Mouse (Mus musculus) erythroblast, adult 5-6 weeks (primary cell): ENCODE data around the gene Tspan31. TPM values are rescaled to one million over a fixed set of nuclear protein-coding genes. Genes with fewer than 3 reads are reported as not detected.
"Not testable (repeated sequence)": the region's sequence is repeated elsewhere in the genome, so short reads cannot be mapped to it uniquely, and the experiment has no call there.

Experiments
- ATAC-seq: replicated peaks from 2 replicates; pipeline ENCODE4 v1.8.0; 2016; ENCODE audit warnings: moderate number of reproducible peaks, mild to moderate bottlenecking, moderate TSS enrichment, inconsistent platforms; ENCODE audit not compliant: poor library complexity, low FRiP score, severe bottlenecking
- total RNA-seq, 2 experiments: library from RNA; stranded (forward) in 1 of 2; stranded (reverse) in 1 of 2; fragments of 150-400 nt in 1 of 2; fragments of 200-764, 138-1000 nt in 1 of 2; gene quantifications; 2 replicates each; pipeline versions ENCODE4 v1.2.3 to v1.2.4; 2015 to 2017; ENCODE audit warnings: low replicate concordance in 2 of 2

Tspan31 gene
- total RNA-seq, 2 experiments from 2014 or later = 19.0 to 30.4 TPM

GRCm38 (mm10) chr10:127085633-127086032 lies 15.6 kb upstream of the Tspan31 start:
- no peak for ATAC-seq

GRCm38 (mm10) chr10:127085052-127085451 lies 15.0 kb upstream of the Tspan31 start:
- ATAC-seq = no peak

- ATAC-seq = no peak
Measured at GRCm38 (mm10) chr10:127083915-127084306, 13.8 kb upstream of the Tspan31 start.

- no peak for ATAC-seq
Measured at GRCm38 (mm10) chr10:127083292-127083914, 13.3 kb upstream of the Tspan31 start.

- ATAC-seq = no peak
Measured at GRCm38 (mm10) chr10:127081996-127082620, 12.0 kb upstream of the Tspan31 start.

- no peak for ATAC-seq
Measured at GRCm38 (mm10) chr10:127080901-127081780, 11.1 kb upstream of the Tspan31 start.

- ATAC-seq = no peak
Measured at GRCm38 (mm10) chr10:127079665-127080391, 9.8 kb upstream of the Tspan31 start.

GRCm38 (mm10) chr10:127078677-127079575 lies 8.9 kb upstream of the Tspan31 start:
- no peak for ATAC-seq

- no peak for ATAC-seq
Measured at GRCm38 (mm10) chr10:127078001-127078676, 8.1 kb upstream of the Tspan31 start.

GRCm38 (mm10) chr10:127077515-127077914 lies 7.5 kb upstream of the Tspan31 start:
- ATAC-seq = no peak

GRCm38 (mm10) chr10:127076082-127076481 lies 6.0 kb upstream of the Tspan31 start:
- ATAC-seq = no peak

GRCm38 (mm10) chr10:127075651-127076050 lies 5.6 kb upstream of the Tspan31 start:
- ATAC-seq = no peak

- ATAC-seq = no peak
Measured at GRCm38 (mm10) chr10:127075080-127075479, 5.0 kb upstream of the Tspan31 start, which contains the start of gene Agap2. Agap2 (plus strand) TSS chr10:127075284.

- ATAC-seq = no peak
Measured at GRCm38 (mm10) chr10:127073981-127074380, 3.9 kb upstream of the Tspan31 start.

GRCm38 (mm10) chr10:127072969-127073368 lies 2.9 kb upstream of the Tspan31 start:
- not testable (repeated sequence) for ATAC-seq

GRCm38 (mm10) chr10:127072270-127072669 lies 2.2 kb upstream of the Tspan31 start:
- not testable (repeated sequence) for ATAC-seq

- ATAC-seq = no peak
Measured at GRCm38 (mm10) chr10:127071203-127071602, 1.1 kb upstream of the Tspan31 start.
